Mouse (Mus musculus): Measurements from ENCODE around the gene Il17a.
"Not testable (repeated sequence)": the region's sequence is repeated elsewhere in the genome, so short reads cannot be mapped to it uniquely, and the experiment has no call there.

The Il17a gene

GRCm38 (mm10) chr1:20730903-20731302, at the start of gene Il17a:
Il17a (plus strand) TSS chr1:20730905.
- no peak for DNase-seq (ENCODE audit: low spot score in 2 of 2)

DNA sequence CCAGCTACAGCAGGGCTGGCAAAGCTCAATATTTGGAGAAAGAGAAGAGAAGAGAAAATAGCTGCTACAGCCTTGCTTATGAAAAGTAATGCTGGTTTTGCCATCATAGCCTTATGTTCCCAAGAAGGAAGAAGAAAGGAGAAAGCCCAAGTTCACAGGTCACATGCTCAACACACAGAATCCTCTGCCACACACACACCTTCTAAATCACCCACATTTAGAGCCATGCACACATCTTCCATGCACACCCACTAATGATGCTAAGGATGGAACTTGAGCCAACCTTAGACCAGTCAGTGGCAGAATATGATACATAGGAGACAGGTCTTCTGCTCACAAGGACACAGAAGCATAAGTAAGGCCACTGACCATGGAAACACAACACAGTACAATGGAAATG, 47.9 kb upstream of the Il17a start:
- no peak for DNase-seq (ENCODE audit: low spot score in 2 of 2)

DNA sequence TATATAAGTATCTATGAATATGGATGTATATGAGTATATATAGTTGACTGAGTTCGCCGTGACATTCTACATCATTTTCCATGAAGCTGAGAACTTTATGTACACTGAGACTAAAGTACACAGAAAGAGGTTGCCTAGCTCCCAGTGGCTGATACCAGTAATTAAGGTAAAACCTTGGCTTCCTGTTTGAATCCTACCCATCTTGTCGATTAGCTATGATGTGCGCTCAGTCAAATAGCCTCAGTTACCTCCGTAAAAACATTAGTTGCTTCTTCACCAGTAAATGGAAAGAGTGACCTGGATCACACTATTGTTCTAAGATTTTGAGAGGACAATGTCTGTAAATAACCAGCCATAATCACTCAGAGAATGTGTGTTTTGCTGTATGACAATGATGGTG, 47.3 kb upstream of the Il17a start:
- no peak for DNase-seq (ENCODE audit: low spot score in 2 of 2)

GRCm38 (mm10) chr1:20683853-20684252, 46.9 kb upstream of the Il17a start:
- DNase-seq (ENCODE audit: low spot score in 2 of 2), result no peak

- DNase-seq (ENCODE audit: low spot score in 2 of 2), result no peak
These were observed 46.3 kb upstream of the Il17a start for GRCm38 (mm10) chr1:20684403-20684802.

DNA sequence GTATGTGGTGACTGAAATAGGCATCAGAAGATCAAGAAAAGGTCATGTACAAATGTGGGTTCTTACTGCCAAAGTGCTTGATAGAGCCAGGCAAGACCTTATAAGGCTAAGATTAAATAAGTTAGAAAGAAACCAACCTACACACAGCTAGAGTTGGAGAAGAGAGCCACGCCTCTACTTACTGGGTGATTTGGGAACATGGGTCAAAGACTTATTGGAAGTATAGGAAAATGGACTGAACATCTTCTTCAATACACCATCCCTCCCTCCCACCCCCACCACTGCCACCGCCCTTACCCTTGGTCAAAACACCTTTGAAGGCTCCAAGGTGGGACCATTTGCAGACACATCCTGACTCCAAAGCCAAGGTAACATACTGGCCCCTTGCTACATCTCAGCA, 45.3 kb upstream of the Il17a start:
- DNase-seq (ENCODE audit: low spot score in 2 of 2), result no peak

DNA sequence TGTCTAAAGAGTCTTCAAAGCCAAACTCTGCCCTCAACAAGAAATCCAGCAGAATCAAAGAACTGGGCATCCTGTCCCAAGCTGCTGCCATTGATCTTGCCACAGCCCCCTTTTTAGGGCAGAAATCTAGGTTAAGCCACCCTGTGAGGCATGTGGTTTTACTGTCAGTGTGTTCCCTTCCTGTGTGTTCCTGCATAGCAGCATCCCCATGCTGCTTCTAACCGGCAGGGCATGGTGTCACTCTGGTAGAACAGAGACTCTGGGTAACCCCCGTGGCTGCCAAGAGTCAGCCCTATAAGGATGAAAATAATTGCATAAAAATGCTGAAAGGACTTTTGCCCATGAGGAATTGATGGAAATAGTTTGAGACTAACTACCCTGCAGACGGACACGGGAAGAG, 44.8 kb upstream of the Il17a start:
- no peak for DNase-seq (ENCODE audit: low spot score in 2 of 2)

GRCm38 (mm10) chr1:20691336-20691735, 39.4 kb upstream of the Il17a start:
- DNase-seq (ENCODE audit: low spot score in 2 of 2), result no peak

GRCm38 (mm10) chr1:20693634-20694313, 36.9 kb upstream of the Il17a start:
- DNase-seq (ENCODE audit: low spot score in 2 of 2), result no peak

- no peak for DNase-seq (ENCODE audit: low spot score in 2 of 2)
These were observed 30.7 kb upstream of the Il17a start for GRCm38 (mm10) chr1:20700011-20700410.

DNA sequence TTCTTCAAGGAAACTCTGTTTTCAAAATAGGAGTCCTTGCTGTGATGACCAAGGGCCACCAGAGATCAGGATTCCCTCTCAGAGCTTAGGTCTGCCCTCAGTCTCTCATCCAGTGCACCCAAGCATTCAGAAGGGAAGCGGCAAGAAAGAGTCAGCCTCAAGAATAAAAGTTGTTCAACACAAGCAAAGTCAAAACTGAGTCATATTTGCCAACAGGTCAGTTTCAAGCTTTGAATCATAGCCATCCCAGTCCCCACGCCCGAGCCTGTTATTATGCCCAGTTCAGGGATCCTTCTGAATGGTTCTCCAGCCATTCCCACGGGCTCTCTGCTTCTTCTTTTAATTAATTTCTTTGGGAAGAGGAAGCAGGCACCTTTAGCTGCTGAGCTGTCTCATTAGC, 5.9 kb downstream of the Il17a start:
- no peak for DNase-seq (ENCODE audit: low spot score in 2 of 2)

DNA sequence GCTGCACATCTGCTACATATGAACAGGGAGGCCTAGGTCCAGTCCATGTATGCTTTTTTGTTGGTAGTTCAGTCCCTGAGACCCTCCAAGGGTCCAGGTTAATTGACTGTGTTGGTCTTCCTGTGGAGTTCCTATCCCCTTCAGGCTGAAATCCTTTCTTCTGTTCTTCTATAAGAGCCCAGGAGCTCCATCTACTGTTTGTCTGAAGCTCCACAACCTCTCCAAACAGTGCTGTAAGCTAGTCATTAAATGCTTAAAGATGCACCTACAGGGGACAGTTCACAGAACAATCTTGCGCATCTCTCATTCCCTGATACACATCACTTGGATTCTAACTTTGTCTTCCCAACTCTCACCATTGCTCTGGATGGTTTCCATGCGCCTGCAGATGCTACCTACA, 7.8 kb downstream of the Il17a start:
- DNase-seq (ENCODE audit: low spot score in 2 of 2), result no peak

GRCm38 (mm10) chr1:20740496-20740998, 9.8 kb downstream of the Il17a start:
- DNase-seq (ENCODE audit: low spot score in 2 of 2), result no peak

GRCm38 (mm10) chr1:20754439-20754838, 23.7 kb downstream of the Il17a start:
- DNase-seq (ENCODE audit: low spot score in 2 of 2), result no peak

DNA sequence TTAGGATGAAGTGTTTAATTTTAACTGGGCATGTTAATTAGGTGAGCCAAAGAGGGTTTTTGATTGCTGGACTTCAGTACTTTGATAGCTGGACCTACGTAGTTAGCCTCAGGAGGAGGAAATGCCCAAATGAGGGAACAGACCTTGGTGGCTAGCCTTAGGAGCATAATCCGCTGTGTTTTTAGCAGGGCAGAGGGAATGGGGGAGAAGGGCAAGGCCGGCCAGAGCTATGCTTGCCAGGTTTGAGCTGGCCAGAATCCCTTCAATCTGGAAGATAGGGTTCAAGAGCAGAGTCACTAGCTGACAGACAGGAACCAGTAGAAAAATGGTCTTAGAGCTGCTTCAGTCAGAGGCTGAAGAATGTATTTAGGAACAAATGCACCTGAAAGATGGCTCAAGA, 26.9 kb downstream of the Il17a start:
- DNase-seq (ENCODE audit: low spot score in 2 of 2), result no peak

DNA sequence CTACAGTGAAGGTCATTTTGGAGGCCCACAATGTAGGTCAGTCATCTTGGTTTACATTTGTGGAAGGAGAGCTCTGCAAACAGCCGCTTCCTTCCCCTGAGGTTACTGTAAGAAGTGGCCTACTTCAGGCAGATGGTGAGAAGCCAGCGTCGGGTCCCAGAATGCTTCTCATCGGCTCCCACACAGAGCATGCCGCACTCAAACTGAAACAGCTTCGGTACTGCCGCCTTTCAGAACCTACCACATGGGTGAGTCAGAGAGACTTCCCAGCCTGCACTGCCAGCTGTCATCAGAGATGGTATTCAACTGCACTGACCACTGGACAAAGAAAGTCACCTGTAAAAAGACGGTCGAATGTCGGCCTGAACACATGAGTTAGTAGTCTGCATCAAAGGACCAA, 29.1 kb downstream of the Il17a start:
- peak in 1 of 2 experiments; percentile 23 for DNase-seq (ENCODE audit: low spot score in 2 of 2)

DNA sequence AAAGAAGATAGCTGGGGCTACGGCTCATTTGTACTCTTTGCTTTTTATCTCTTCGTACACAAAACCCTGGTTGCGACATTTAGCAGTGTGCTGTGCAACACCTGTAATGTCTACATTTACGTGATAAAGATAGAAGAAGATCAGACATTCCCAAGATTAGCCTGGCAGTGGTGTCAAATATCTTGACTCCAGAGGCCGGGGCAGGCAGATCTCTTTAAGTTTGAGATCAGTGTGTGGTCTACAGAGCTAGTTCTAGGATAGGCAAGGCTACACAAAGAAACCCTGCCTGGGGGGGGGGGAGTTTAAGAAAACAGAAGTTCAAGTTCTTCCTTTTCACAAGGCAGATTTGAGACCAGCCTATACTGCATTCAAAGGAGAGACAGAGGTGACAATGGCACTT, 29.6 kb downstream of the Il17a start:
- no peak for DNase-seq (ENCODE audit: low spot score in 2 of 2)

DNA sequence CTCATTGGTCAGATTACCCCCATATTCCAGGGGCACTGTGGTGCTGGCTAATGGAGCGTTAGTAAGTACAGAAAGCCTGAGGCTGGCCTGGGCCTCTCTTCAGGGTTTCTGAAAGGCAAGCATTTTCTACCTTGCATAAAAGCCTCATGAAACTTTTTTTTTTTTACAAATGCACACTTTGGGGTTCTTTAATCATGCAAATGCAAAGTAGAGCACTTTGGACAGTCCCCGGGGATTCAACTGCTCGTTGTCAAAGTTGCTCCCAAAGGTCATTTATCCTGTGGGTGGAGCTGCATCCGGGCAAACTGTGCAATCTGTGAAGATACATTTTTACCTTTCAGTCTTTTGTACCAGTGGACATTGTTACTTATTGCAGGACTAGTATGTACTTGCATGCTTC, 30.7 kb downstream of the Il17a start:
- DNase-seq (ENCODE audit: low spot score in 2 of 2), result no peak

DNA sequence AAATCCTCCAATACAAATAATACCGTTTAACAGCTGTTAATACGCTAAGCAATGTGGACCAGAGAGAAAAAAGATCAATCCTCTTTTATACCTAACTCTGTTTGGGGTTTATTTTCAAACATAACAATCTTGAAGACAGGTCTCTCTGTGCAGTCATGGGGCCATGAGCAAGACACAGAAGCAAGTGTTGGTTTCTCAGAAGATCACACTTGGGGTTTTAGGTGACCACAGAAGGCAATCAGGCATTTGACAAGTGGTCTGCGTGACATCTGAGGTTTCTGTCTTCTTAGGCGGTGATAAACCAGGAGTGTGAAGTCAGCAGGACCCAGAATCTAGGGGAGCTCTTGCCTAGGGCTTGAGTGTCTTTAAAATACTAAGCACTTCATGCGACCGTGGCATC, 35.8 kb downstream of the Il17a start:
- no peak for DNase-seq (ENCODE audit: low spot score in 2 of 2)

DNA sequence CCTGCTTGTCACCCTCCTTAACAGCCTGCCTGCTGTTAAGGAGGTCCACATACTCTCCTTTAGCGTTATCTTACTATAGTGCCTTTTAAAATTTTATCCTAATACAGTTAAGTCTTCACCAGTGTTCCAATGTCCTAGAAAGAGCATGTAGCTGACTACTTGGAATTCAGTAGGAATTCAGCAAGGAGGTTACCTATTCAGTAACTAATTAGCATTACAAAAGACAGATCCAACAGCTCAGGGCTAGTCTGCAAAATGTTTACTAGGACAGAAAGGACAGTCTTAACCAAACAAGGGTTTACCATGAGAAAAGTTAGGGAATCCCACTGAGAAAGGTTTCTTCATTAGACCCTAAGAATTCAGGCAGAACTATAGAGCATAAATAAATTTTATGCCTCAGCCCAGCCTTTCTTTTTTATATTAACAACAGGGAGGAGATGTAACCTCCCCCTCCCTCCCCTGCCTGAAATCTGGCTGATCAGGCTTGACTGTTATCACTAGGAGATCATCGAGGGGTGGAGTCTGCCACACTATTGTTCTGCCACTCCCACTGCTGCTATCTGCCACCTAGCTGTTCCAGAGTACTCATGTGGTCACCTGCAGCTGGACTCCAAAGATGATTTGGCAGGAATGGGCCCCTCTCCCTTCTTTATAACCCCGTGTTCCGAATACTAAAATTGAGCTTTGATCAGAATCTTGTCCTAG, 43.5 kb downstream of the Il17a start:
- DNase-seq (ENCODE audit: low spot score in 2 of 2), result not testable (repeated sequence)

DNA sequence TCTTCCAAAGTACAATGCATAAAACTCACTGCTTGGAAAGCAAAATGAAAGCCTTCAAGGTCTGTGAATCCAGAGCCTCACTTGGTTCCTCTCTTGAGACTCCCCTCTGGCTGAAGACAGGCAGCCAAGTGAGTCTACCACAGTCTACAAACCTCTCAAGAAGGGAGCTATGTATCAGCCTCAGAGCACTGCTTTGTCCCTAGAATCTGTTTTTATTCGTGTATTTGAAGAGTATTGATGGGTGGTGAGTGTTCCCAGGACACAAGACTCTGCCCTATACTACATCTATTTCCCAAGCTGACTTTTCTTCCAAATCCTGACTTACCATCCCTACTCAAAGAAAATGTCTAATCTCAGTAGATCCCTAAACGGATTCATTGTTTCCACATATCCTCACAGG, 47.7 kb downstream of the Il17a start:
- DNase-seq (ENCODE audit: low spot score in 2 of 2), result no peak

All from frontal cortex, postnatal 10 days (tissue).